Mouse (Mus musculus): Measurements from ENCODE around the gene Klk4. TPM values are rescaled to one million over a fixed set of nuclear protein-coding genes. Genes with fewer than 3 reads are reported as not detected.

Gene Klk4
- polyA plus RNA-seq, 1 experiment from 2014 or later: not detected

DNA sequence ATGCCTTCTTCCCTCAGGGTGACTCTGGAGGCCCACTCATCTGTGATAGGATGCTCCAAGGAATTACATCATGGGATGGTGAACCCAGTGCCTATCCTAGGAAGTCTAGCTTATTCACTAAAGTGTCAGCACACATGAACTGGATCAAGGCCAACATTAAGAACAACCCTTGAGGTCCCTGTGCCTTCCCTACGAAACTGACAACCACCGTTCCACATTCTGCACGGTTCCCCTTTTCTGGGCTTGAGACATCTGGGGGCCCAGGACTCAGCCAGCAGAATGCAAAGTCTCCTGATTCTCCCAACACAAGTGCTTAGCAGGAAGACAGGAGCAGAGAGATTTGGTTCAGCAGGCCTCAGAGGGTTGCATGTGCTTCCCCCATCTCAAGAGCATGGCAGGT lies 39.6 kb downstream of the Klk4 start:
- Histone ChIP-seq H3K4me3 (no peak overlapping the region), H3K4me2 (no peak overlapping the region), H3K9me3 (no peaks in the 10 kb centered on the region), H3K36me3 (no peaks in the 10 kb centered on the region), H3K9ac (no peak overlapping the region), H3K27me3 (replicated peaks) (0 out of 2 replicates have a peak, but pooled peaks cover 16% of the 10 kb centered on the region), H3K27ac (replicated peaks) (no peak overlapping the region), H3K4me1 (no peaks in the 10 kb centered on the region)
- no peak for ATAC-seq (ENCODE audit: extremely low read depth, insufficient number of reproducible peaks, low FRiP score, low TSS enrichment)
- 71% methylated on average over 3 of the region's 3 CpGs for WGBS

DNA sequence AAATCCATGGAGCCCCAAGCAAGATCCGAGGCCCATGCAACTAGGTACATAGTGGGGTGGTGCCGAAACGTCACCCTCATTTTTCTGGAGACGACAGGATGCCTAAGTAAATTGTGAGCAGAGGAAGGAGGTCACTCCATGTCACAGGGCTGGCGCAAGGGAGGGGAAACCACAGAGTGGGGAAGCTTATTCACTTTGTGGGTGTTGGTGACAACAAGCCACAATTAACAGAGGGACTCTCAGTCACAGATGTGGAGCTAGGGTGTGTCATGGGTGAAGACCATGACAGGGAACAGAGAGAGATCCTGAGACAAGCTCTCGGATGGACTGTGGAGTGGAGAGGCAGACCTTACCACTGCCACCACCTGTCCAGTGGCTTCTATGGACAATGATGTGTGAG lies 40.1 kb downstream of the Klk4 start:
- Histone ChIP-seq H3K4me1 (no peaks in the 10 kb centered on the region), H3K27me3 (replicated peaks) (0 out of 2 replicates have a peak, but pooled peaks cover 15% of the 10 kb centered on the region), H3K27ac (replicated peaks) (no peak overlapping the region), H3K9ac (no peak overlapping the region), H3K36me3 (no peaks in the 10 kb centered on the region), H3K9me3 (no peaks in the 10 kb centered on the region), H3K4me3 (no peak overlapping the region), H3K4me2 (no peak overlapping the region)
- 74% methylated on average over 6 of the region's 6 CpGs for WGBS
- ATAC-seq (ENCODE audit: extremely low read depth, insufficient number of reproducible peaks, low FRiP score, low TSS enrichment): no peak

DNA sequence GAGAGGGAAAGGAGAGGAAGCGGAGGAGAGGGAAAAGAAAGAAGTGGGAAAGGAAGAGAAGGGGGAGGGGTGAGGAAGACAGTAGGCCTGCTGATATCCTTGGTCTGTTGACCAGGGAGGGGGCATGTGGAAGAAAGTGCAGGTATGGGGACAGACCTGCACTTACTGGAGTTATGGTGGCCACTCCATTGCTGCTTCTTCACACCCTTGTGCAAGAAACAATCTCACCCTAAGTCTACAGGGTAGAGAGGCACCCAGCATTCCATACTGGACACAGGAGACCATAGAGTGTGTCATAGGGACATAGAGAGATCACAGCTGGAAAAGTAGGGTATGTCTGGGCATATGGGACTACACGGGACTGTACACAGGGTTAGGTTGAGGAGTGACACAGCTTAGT lies 41.0 kb downstream of the Klk4 start:
- H3K4me2 ChIP-seq: no peak overlapping the region
- H3K27me3 ChIP-seq (replicated peaks): 0 out of 2 replicates have a peak, but pooled peaks cover 12% of the 10 kb centered on the region
- H3K4me1 ChIP-seq: no peaks in the 10 kb centered on the region
- no peaks in the 10 kb centered on the region for H3K36me3 ChIP-seq
- 63% methylated on average over 2 of the region's 2 CpGs for whole genome bisulfite sequencing
- no peaks in the 10 kb centered on the region for H3K9me3 ChIP-seq
- no peak overlapping the region for H3K27ac ChIP-seq (replicated peaks)
- ATAC-seq (ENCODE audit: extremely low read depth, insufficient number of reproducible peaks, low FRiP score, low TSS enrichment): no peak
- no peak overlapping the region for H3K9ac ChIP-seq
- H3K4me3 ChIP-seq: no peak overlapping the region

DNA sequence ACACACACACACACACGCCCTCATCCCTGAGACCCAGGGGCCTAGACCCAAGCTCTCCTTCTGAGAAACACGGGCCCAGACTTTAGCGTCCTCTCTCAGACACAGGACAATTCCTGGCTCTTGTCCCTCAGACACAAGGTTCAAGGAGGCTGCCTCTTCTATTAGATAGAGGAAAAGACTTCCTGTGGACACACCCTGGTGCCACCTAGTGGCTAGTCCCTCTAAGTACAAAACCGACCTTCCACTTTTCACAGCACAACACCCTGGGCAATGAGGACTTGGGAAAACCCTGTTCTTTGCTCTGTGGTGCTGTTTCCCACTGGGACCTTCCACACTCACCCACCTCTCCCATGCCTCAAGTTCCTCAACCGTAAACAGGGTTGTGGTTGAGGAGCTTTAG lies 45.0 kb downstream of the Klk4 start:
- no peak overlapping the region for H3K4me2 ChIP-seq
- 0 out of 2 replicates have a peak, but pooled peaks cover 6% of the 10 kb centered on the region for H3K27me3 ChIP-seq (replicated peaks)
- H3K4me1 ChIP-seq: no peaks in the 10 kb centered on the region
- 49% methylated on average over 5 of the region's 5 CpGs for WGBS
- H3K27ac ChIP-seq (replicated peaks): no peak overlapping the region
- H3K9me3 ChIP-seq: no peaks in the 10 kb centered on the region
- no peak overlapping the region for H3K9ac ChIP-seq
- no peak overlapping the region for H3K4me3 ChIP-seq
- ATAC-seq (ENCODE audit: extremely low read depth, insufficient number of reproducible peaks, low FRiP score, low TSS enrichment): no peak
- H3K36me3 ChIP-seq: no peaks in the 10 kb centered on the region

DNA sequence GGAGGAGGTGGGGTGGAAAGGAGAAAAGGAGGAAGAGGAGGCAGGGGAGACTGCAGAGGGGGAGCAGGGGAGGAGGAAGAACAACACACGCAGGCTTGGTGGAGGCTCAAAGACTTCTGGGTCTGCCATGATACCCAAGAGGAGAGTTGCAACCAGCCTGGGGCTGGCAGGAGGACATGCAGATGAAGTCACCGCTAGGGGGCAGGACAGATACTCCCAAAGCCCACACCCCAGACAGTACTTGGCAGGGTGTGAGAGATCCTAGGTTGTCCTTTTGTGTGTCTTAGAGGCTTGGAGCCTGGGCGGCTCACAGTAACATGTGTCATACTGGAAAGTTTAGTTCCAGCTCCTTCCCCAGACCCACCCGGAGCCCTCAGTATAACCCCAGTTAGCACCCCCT lies 47.6 kb downstream of the Klk4 start:
- Histone ChIP-seq H3K27me3 (replicated peaks) (no peaks in the 10 kb centered on the region), H3K9me3 (no peaks in the 10 kb centered on the region), H3K27ac (replicated peaks) (no peak overlapping the region), H3K4me3 (no peak overlapping the region), H3K4me2 (no peak overlapping the region), H3K36me3 (no peaks in the 10 kb centered on the region), H3K4me1 (no peaks in the 10 kb centered on the region), H3K9ac (no peak overlapping the region)
- WGBS: 47% methylated on average over 4 of the region's 4 CpGs
- ATAC-seq (ENCODE audit: extremely low read depth, insufficient number of reproducible peaks, low FRiP score, low TSS enrichment): no peak

DNA sequence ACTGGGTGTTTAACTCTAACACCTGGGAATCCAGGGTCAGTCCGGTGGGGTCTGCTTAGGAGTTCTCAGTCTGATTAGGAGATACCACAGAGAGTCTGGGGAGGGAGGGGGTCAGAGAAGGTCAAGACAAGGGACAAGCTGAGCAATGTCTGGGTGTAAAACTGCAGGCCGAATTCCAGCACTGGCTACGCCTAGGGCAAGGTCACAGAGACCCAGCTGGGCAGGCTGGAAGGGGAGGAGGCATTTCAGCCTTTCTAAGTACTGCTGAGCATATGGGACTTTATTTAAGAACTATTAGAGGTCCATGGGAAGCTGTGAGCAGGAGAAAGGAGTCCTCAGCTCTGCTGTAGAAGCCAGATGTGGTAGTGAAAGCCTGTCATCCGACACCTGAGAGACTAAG lies 51.4 kb downstream of the Klk4 start:
- ATAC-seq (ENCODE audit: extremely low read depth, insufficient number of reproducible peaks, low FRiP score, low TSS enrichment): no peak

DNA sequence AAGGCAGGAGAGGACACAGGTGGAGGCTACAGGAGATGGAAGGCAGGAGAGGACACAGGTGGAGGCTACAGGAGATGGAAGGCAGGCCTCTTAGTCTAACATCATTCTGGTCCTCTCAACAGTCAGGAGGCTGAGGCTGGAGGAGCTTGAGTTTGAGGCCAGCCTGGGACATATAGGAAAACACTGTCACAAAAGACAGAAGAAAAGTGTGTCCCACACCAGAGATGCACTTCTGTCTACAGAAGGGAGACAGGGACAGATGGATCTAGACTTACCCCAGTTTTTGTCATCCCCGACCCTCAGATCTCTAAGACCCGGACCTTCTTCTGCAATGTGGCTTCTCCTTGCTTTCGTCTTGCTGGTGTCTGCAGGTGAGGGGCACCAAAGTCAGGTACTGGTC lies 52.5 kb downstream of the Klk4 start, which contains the start of gene Klk15:
TSS of gene Klk15 (plus strand) at position 301 of the 400 bp plus-strand sequence.
- 0 out of 2 replicates have a peak, but pooled peaks cover 3% of the 10 kb centered on the region for H3K27me3 ChIP-seq (replicated peaks)
- WGBS: 78% methylated on average over 3 of the region's 3 CpGs
- no peak for ATAC-seq (ENCODE audit: extremely low read depth, insufficient number of reproducible peaks, low FRiP score, low TSS enrichment)
- no peak within 1 kb of the TSS for H3K27ac ChIP-seq (replicated peaks)
- no peak within 1 kb of the TSS for H3K9ac ChIP-seq
- H3K9me3 ChIP-seq: no peaks in the 10 kb centered on the region
- no peak within 1 kb of the TSS for H3K4me3 ChIP-seq
- H3K4me1 ChIP-seq: no peaks in the 10 kb centered on the region
- H3K4me2 ChIP-seq: no peak within 1 kb of the TSS
- no peaks in the 10 kb centered on the region for H3K36me3 ChIP-seq

More for the DNA sequence above, 51.4 kb downstream of the Klk4 start:
- H3K27ac ChIP-seq (replicated peaks): no peak overlapping the region
- 43% methylated on average over 4 of the region's 4 CpGs for WGBS
- no peak overlapping the region for H3K4me3 ChIP-seq
- 0 out of 2 replicates have a peak, but pooled peaks cover 3% of the 10 kb centered on the region for H3K27me3 ChIP-seq (replicated peaks)
- H3K4me1 ChIP-seq: no peaks in the 10 kb centered on the region
- no peaks in the 10 kb centered on the region for H3K9me3 ChIP-seq
- H3K9ac ChIP-seq: no peak overlapping the region
- no peak overlapping the region for H3K4me2 ChIP-seq
- no peaks in the 10 kb centered on the region for H3K36me3 ChIP-seq

DNA sequence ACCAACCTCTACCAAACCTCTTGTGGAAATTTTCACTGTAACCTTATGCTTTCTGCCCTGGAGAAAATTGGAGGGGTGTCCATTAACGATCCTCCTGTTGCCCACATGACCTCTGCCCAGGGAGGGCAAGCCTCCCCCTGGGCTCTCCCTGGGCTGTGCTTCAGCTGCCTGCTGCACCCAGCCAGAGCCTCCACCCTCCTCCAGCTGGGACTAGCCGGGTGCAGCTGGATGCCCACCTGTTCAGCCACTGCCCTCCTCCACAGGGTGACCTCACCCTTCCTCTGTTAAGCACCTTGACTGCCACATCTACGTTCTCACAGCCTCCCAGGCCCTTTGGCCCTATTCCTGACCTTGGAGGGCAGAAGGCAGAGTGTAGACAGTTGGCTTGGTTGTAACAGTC lies 53.8 kb downstream of the Klk4 start:
- no peak for ATAC-seq (ENCODE audit: extremely low read depth, insufficient number of reproducible peaks, low FRiP score, low TSS enrichment)
- Histone ChIP-seq H3K4me2 (no peak overlapping the region), H3K27me3 (replicated peaks) (0 out of 2 replicates have a peak, but pooled peaks cover 3% of the 10 kb centered on the region), H3K9me3 (no peaks in the 10 kb centered on the region), H3K27ac (replicated peaks) (no peak overlapping the region), H3K4me1 (no peaks in the 10 kb centered on the region), H3K9ac (no peak overlapping the region), H3K4me3 (no peak overlapping the region), H3K36me3 (no peaks in the 10 kb centered on the region)
- 66% methylated on average over 3 of the region's 3 CpGs for WGBS

Other genes starting within 250 kb of the Klk4 start
- gene Ceacam18, start 246.5 kb upstream of the Klk4 start, polyA plus RNA-seq (2015; fragmentation: Nextera tagmentation; extraction: Ambion mirVana): not detected in 2 replicates
- gene Siglece, start 221.0 kb upstream of the Klk4 start, polyA plus RNA-seq (2015; fragmentation: Nextera tagmentation; extraction: Ambion mirVana): 0.41 and 0.52 TPM in 2 replicates
- 6.3 and 6.8 TPM in 2 replicates for gene Ctu1, start 209.1 kb upstream of the Klk4 start, polyA plus RNA-seq (2015; fragmentation: Nextera tagmentation; extraction: Ambion mirVana)
- gene Klk14, start 190.7 kb upstream of the Klk4 start, polyA plus RNA-seq (2015; fragmentation: Nextera tagmentation; extraction: Ambion mirVana): not detected in 2 replicates
- 0.20 TPM in 1 of 2 replicates, not detected in the other for gene Klk13, start 168.6 kb upstream of the Klk4 start, polyA plus RNA-seq (2015; fragmentation: Nextera tagmentation; extraction: Ambion mirVana)
- not detected in 2 replicates for gene Klk12, start 112.3 kb upstream of the Klk4 start, polyA plus RNA-seq (2015; fragmentation: Nextera tagmentation; extraction: Ambion mirVana)
- not detected in 2 replicates for gene Klk11, start 106.6 kb upstream of the Klk4 start, polyA plus RNA-seq (2015; fragmentation: Nextera tagmentation; extraction: Ambion mirVana)
- gene Klk10, start 100.1 kb upstream of the Klk4 start, polyA plus RNA-seq (2015; fragmentation: Nextera tagmentation; extraction: Ambion mirVana): 0.10 and 0.11 TPM in 2 replicates
- gene Klk9, start 89.3 kb upstream of the Klk4 start, polyA plus RNA-seq (2015; fragmentation: Nextera tagmentation; extraction: Ambion mirVana): 0.13 and 0.25 TPM in 2 replicates
- 25.8 and 27.9 TPM in 2 replicates for gene Klk8, start 83.6 kb upstream of the Klk4 start, polyA plus RNA-seq (2015; fragmentation: Nextera tagmentation; extraction: Ambion mirVana)
- 0.09 and 0.10 TPM in 2 replicates for gene Klk7, start 69.9 kb upstream of the Klk4 start, polyA plus RNA-seq (2015; fragmentation: Nextera tagmentation; extraction: Ambion mirVana)
- not detected in 2 replicates for gene Klk6, start 56.7 kb upstream of the Klk4 start, polyA plus RNA-seq (2015; fragmentation: Nextera tagmentation; extraction: Ambion mirVana)
- gene Klk5, start 39.2 kb upstream of the Klk4 start, polyA plus RNA-seq (2015; fragmentation: Nextera tagmentation; extraction: Ambion mirVana): not detected in 2 replicates
- gene Klk15, start 52.6 kb downstream of the Klk4 start, polyA plus RNA-seq (2015; fragmentation: Nextera tagmentation; extraction: Ambion mirVana): not detected in 2 replicates
- gene Klk1b8, start 69.5 kb downstream of the Klk4 start, polyA plus RNA-seq (2015; fragmentation: Nextera tagmentation; extraction: Ambion mirVana): not detected in 2 replicates
- not detected in 2 replicates for gene Klk1b1, start 85.6 kb downstream of the Klk4 start, polyA plus RNA-seq (2015; fragmentation: Nextera tagmentation; extraction: Ambion mirVana)
- not detected in 2 replicates for gene Klk1b9, start 94.9 kb downstream of the Klk4 start, polyA plus RNA-seq (2015; fragmentation: Nextera tagmentation; extraction: Ambion mirVana)
- gene Klk1b11, start 114.7 kb downstream of the Klk4 start, polyA plus RNA-seq (2015; fragmentation: Nextera tagmentation; extraction: Ambion mirVana): not detected in 2 replicates
- gene Klk1b26, start 131.0 kb downstream of the Klk4 start, polyA plus RNA-seq (2015; fragmentation: Nextera tagmentation; extraction: Ambion mirVana): not detected in 2 replicates
- not detected in 2 replicates for gene Klk1b27, start 171.1 kb downstream of the Klk4 start, polyA plus RNA-seq (2015; fragmentation: Nextera tagmentation; extraction: Ambion mirVana)
- gene Klk1b21, start 221.2 kb downstream of the Klk4 start, polyA plus RNA-seq (2015; fragmentation: Nextera tagmentation; extraction: Ambion mirVana): not detected in 2 replicates
- not detected in 2 replicates for gene Klk1b22, start 231.5 kb downstream of the Klk4 start, polyA plus RNA-seq (2015; fragmentation: Nextera tagmentation; extraction: Ambion mirVana)

Data from heart, embryonic 13.5 days (tissue).